Mouse (Mus musculus) kidney, postnatal 4 days (tissue): ENCODE data around the gene Plcb1.
"Not testable (repeated sequence)": the region's sequence is repeated elsewhere in the genome, so short reads cannot be mapped to it uniquely, and the experiment has no call there.

Experiments
- DNase-seq, 2 experiments: peaks; one replicate each; pipeline ENCODE4 v3.0.0; 2021; ENCODE audit warnings: mixed read lengths in 2 of 2

The Plcb1 gene

DNA sequence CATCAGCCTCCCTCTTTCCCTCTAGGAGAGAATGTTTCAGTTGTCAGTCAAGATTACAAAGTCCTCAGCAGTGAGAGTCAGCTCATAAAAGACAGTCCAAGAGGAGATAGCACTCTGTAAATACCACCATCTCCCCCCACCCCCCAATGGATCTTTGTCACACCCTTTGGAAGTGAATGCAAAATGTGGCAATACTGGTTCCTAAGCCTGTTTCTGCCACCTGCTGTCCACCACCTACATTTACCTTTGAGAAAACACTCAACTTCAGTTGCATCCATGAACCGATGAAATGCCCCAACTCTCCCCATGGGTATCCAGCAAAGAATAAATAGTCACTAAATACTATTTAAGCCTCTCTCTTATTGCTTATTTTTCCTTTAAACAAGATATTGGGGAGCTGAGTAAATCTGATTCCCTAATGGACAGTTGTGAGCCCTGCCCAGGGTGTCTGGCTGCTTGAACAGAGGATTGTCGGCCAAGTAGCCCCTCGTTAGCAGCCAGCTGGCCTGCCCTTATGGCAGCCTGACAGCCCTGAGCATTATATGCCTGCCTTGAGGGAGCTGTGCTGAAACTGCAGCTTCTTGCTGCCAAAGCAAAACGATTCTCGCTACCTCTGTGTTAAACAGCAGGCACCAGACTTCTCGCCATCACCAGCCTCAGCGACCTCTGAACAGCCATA, 537.5 kb downstream of the Plcb1 start:
- DNase-seq = no peak

GRCm38 (mm10) chr2:135323955-135324302, 538.1 kb downstream of the Plcb1 start:
- DNase-seq = peak; percentile 92 to 93

- DNase-seq = peak; percentile 12 to 32
Observed at GRCm38 (mm10) chr2:135328756-135329155, 542.9 kb downstream of the Plcb1 start.

- DNase-seq = peak; percentile 15 to 33
Observed at GRCm38 (mm10) chr2:135329782-135330545, 544.1 kb downstream of the Plcb1 start.

DNA sequence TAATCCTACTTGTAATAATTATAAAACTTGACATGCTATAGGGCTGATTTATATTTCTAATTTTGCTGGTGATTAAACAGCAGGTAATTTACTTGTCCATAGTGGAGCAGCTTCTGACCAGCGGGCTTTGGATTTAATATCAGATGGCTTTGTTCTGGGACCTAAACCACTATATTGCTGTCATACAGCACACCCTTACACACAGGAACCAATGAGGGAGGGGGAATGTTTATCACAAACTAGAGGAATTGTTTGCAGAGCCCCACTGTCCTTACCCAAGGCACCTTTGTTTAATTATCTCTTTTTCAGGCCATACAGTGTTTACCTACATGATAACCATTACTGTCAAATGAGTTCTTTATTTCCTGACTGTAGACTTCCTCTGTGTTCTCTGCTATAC, 546.0 kb downstream of the Plcb1 start:
- DNase-seq = no peak

GRCm38 (mm10) chr2:135356311-135356710, 570.4 kb downstream of the Plcb1 start:
- DNase-seq = no peak

- no peak for DNase-seq
Observed at GRCm38 (mm10) chr2:135361798-135362197, 575.9 kb downstream of the Plcb1 start.

DNA sequence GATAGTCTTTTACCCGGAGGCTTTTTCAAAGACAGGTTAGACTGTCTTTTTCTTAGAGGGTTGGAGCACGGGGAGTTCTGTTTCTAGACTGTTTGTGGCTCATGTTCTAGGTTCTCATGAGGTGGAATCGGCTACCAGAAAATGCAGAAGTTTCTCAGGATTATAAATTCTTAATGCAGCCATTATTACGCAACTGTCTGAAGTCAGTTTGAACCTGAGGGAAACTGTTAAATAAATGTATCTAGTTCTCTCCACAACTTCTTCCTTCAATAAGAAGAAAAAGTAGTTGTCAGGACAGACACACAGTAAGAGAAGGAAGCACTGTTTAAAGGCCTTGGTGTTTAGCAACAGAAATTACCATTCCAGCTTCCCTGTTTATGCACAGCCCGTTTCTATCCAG, 577.1 kb downstream of the Plcb1 start:
- no peak for DNase-seq

DNA sequence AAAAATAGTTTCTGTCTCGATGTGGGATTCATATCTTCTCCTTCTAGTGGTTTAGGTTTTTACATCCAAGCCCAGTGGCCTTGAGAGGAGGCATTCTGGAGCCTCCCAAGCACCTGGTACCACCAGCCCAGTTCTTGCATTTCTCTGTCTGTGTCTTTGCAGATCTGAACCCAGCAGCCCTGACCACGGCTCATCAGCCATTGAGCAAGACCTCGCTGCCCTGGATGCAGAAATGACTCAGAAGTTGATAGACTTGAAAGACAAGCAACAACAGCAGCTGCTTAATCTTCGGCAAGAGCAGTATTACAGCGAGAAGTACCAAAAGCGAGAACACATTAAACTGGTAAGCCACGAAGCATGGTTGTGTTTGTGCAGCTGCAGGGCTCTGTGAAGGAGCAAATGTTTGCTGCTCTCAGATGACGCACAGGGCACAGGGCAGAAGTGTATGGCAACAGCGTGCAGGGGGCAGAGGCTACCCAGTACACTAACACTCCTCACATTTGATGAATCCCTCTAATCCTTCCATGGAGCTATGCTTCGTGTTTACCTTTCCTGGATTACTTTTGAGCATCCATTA, 584.5 kb downstream of the Plcb1 start:
- DNase-seq = no peak

DNA sequence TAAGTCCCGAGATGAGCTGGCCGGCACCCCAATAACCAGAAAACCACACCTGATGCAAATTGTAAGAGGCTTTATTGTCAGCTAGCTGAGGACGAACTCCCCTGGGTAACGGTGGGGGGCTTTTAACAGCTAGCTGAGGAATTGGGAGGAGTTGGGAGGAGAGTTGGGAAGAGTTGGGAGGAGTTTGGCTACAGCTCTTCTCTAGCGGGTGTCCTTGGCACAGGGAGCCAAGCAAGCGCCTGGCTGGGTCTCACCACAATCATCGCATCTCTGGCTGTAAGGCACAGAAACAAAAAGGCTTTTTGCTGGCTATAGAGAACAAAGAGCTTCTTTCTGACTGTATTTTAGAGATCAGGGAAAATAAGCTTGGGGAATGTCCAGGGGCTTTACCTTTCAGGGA, 594.9 kb downstream of the Plcb1 start:
- not testable (repeated sequence) for DNase-seq

DNA sequence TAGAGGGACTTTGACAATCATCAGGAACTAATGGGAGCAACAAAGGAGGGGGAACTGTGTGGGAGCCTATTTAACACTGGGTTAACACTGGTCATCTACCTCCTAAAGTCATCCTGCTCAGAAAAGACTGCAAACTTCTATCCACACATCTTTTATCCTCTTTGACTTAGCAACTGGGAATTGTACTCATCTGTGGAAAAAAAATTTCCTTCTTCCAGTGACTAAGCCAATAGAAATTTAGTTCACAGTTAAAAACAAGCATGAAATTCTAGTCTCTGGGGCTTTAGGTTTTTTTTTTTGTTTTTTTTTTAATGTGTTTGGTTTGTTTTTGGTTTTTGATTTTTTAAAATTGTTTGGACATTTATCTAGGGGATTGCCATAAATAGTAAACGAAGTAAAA, 595.5 kb downstream of the Plcb1 start:
- DNase-seq = no peak

DNA sequence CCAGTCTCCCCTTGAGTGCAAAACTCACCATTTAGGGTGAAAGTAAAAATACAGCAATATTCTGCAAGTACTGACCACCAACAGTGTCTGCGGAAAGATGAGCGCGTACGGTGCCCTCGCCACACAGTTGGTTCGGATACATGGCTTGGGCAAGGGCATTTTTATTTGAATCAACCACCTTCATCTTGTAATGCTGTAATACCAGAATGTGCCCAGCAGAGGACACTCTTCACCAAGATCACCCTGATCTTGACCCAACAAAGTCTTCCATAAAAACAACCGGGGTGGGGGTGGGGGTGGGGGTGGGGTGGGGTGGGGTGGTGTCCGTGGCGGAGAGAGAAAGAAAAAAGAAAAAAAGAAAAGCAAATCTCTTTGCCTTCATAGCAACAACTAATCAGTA, 602.1 kb downstream of the Plcb1 start:
- peak; percentile 17 to 22 for DNase-seq

DNA sequence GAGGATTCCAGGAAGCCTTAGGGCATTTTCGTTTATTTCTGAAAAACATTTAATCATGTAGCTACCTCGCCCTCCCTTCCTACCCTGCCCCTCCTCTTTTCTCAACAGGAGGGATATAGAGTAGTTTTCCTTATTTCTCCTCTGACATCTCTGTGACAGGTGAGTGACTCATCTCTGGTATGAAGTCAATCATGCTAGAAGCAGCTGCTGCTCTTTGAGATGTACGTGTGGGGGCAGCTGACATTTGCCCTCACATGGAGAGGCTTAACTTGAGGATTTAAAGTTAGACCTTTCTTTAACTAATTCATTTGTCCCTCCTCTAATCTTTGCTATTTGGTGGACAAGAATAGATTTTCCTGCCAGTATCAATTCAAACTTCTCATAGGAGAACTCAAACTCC, 608.8 kb downstream of the Plcb1 start:
- DNase-seq = no peak

DNA sequence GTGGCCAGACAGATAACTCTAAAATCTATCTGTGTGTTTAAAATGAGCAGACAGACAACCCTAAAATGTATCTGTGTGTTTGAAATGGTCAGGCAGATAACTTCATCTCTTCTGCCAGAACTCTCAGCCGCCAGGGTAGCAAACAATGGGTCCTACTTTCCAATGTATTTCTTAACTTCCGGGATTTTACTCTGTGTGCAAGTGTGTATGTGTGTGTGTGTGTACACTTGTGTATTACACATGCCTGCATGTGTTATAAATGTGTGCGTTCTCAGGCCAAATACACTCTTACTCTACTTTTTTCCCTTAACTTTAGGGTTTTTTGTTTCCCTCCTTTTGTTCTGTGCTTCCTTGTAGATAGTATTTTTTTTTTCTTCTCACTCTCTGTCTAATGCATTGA, 610.5 kb downstream of the Plcb1 start:
- DNase-seq = no peak

DNA sequence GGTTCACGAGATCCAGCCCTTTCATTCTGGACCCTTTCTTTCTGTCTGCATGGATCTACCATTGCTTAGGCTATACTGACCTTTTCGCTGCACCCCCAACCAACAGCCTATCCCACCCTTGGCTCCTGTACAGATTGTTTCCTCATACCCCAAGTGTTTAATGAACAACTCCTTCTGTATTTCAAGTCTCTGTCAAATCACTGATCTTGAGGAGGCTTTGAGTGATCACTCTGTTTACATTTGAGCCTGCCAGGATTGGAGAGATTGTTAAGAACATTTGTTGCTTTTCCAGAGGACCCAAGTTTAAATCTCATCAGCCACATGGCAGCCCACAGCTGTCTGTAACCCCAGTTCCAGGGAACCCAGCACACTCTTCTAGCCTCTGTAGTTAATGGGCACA, 612.1 kb downstream of the Plcb1 start:
- DNase-seq = no peak

GRCm38 (mm10) chr2:135399760-135400159, 613.9 kb downstream of the Plcb1 start:
- no peak for DNase-seq

DNA sequence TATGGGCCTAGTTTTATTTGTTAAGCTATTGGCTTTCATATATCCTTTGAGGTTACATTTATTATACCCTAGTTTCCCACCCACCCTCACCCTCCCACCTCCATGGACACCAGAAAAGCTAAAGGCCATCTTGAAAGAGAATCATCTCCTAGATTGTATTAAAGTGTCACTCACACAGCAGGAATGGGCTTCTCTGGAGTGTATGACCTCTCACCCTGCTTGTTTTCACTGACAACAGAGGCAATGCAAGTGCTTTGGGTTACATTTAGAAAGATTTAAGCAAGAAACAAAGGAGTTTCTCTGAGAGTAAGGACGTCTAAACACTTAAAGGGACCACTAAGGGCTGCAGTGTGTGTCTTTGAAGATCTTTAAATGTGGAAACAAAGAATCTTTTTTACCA, 617.0 kb downstream of the Plcb1 start:
- DNase-seq = no peak

DNA sequence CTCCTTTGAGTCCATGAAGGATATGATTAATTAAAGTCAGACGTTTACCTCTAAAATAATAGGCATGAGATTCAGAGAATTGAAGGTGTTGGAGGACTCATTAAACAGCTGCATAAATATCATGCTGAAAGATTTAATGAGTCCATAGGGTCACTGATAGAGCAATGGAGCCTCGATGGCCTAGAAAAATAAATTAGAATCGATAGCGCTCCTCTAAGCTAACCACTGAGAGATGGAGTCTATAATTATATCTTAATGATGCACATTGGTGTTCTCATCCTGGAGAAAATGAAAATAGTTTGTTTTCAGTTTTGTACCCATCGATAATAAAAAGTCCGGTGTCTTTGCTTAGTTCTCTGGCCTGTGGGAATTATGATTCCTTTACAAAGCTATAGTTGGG, 617.5 kb downstream of the Plcb1 start:
- no peak for DNase-seq

- DNase-seq = no peak
Observed at GRCm38 (mm10) chr2:135404095-135404494, 618.2 kb downstream of the Plcb1 start.

DNA sequence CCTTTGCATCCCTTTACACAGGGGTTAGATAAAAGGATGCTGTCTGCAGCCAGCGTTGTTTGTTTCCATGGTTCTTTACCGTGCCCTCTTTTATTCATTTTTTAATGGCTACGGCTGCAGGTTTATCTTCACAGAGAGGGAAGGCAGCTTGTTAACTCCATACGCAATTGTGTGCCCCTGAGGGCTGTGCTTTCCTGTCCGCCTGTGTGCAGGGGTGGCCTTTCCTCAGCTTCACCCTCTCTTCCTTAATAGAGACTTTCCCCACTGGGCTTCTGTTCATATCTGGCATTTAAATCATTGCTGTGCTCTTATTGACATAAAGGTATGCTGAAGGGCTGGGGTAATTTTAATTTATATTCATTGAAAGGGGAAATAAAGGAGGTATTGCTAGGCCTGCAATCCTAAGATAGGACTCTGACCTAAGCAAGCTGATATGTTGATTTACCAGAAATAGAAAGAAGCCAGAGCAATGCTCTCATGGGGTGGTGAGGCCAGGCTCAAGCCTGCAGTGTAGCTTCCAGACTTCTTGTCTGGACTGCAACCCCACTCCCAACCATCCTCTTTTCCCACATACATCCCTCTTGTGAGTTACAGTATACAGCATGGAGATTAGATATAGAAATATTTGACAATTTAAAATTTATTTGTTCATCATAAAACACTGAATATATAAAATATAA, 623.7 kb downstream of the Plcb1 start:
- DNase-seq = no peak

DNA sequence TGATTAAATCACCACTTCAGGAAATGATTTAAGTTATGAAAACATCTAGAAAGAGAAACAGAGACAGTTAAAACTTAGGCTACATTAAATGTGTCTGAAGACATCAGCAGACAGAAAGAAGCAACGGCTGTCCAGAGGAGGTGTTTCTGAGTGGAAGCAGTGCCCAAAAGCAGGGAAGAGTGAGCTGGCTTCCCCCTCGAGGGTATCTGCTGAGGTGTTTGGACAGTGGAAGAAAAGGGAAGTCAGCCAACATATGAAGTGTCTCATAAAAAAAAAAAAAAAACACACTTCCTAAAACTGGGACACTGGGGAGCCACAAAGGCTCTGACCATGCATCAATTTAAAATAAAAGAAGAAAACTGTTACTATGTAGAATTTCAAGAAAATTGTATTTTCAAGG, 625.8 kb downstream of the Plcb1 start:
- no peak for DNase-seq

DNA sequence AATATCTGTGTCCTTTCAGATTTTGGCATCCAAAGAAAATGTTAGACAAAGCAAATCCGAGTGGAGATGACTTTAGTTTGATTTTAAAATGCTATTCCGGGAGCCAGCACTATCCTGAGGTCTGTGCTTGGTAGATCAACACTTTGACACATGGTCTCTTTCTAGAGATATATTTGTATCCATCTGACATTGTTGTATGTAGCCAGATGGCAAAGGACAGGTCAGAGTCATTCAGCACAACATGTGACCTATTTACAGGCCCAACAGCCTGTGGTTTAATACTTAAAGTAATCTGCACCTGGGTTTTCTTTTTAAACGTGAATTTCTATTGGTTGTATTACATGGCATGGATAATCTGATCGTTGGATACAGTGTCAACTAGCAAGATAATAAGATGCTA, 629.3 kb downstream of the Plcb1 start:
- no peak for DNase-seq

DNA sequence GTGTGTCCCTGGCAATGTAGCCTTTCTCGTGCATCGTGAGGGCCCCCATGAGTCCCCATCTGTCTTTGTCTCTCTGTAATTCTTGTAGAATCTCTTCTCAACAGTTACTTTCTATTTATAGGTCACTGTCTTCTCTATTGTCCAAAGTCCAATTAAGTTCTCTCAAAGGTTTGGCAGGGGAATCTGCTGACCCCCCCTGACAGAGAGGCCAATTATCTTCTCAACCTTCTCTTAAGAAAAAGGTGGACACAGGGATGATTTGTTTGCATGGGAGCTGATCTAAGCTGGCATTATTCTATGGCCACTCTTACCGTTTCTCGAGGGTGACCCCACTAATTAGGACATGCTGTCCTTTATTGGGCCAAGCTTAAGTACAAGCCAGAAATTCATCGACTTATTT, 633.4 kb downstream of the Plcb1 start:
- DNase-seq = no peak
